Mouse (Mus musculus) C2C12 (cell line): ENCODE measurements around the gene Cd320. TPM values are rescaled to one million over a fixed set of nuclear protein-coding genes. Genes with fewer than 3 reads are reported as not detected.
"Not testable (repeated sequence)": the region's sequence is repeated elsewhere in the genome, so short reads cannot be mapped to it uniquely, and the experiment has no call there.

Source experiments
- H3K27me3 ChIP-seq: one replicate; pipeline ENCODE4 v1.6.1; 2011; ENCODE audit not compliant: control insufficient read depth, insufficient read depth, insufficient read length
- H3K36me3 ChIP-seq: one replicate; pipeline ENCODE4 v1.6.1; 2011; ENCODE audit not compliant: control insufficient read depth, insufficient read depth
- H3K4me3 ChIP-seq: one replicate; pipeline ENCODE4 v1.5.1; 2011; ENCODE audit warnings: mild to moderate bottlenecking, control low read depth; ENCODE audit not compliant: poor library complexity, insufficient read depth, severe bottlenecking
- H3K79me2 ChIP-seq: one replicate; pipeline ENCODE4 v1.6.1; 2011; ENCODE audit not compliant: control insufficient read depth, insufficient read depth
- H3K79me3 ChIP-seq: one replicate; pipeline ENCODE4 v1.6.1; 2011; ENCODE audit warnings: low read depth, control low read depth
- H3ac ChIP-seq: one replicate; pipeline ENCODE3; 2011; ENCODE audit warnings: low read depth; ENCODE audit not compliant: control insufficient read depth, insufficient read length
- CEBPB ChIP-seq: IDR thresholded peaks from one replicate; pipeline ENCODE4 v1.6.1; 2011; ENCODE audit warnings: low read depth, mild to moderate bottlenecking, control low read depth, moderate library complexity
- CTCF ChIP-seq: IDR thresholded peaks from one replicate; pipeline ENCODE4 v1.5.1; 2011; ENCODE audit not compliant: control insufficient read depth, insufficient read depth, insufficient read length
- FOSL1 ChIP-seq: IDR thresholded peaks from one replicate; pipeline ENCODE4 v1.8.0; 2011; ENCODE audit warnings: mild to moderate bottlenecking, low read length; ENCODE audit not compliant: poor library complexity, insufficient read depth, severe bottlenecking
- MAX ChIP-seq: IDR thresholded peaks from one replicate; pipeline ENCODE4 v1.6.1; 2011; ENCODE audit warnings: mild to moderate bottlenecking, control low read depth
- MYOD1 ChIP-seq: IDR thresholded peaks from one replicate; pipeline ENCODE4 v1.6.1; 2011; ENCODE audit warnings: low read depth; ENCODE audit not compliant: control insufficient read depth, insufficient read length
- MYOG ChIP-seq: IDR thresholded peaks from one replicate; pipeline ENCODE4 v1.6.1; 2011; ENCODE audit not compliant: control insufficient read depth, insufficient read length; ENCODE audit errors: extremely low read depth
- USF1 ChIP-seq: IDR thresholded peaks from one replicate; pipeline ENCODE4 v1.6.1; 2011; ENCODE audit warnings: low read depth, mild to moderate bottlenecking, control low read depth, moderate library complexity
- polyA plus RNA-seq: library from polyadenylated mRNA; unstranded; fragments of >200 nt; fragmentation: generic; extraction: Trizol; gene quantifications from one replicate; pipeline ENCODE4 v1.2.1, GENCODE M21; 2012; ENCODE audit warnings: missing spikeins

Cd320 gene
- polyA plus RNA-seq, 1 experiment = 77.8 TPM

GRCm38 (mm10) chr17:33822436-33822959 is 20.4 kb upstream of the Cd320 start:
- TF ChIP-seq CEBPB (no peak), MYOG (no peak), MYOD1 (no peak), CTCF (no peak), FOSL1 (no peak), USF1 (no peak), MAX (no peak)
- Histone ChIP-seq H3ac (peak overlapping the region; percentile 8), H3K79me3 (peaks cover 43% of the 10 kb centered on the region), H3K79me2 (peaks cover 71% of the 10 kb centered on the region), H3K27me3 (no peaks in the 10 kb centered on the region), H3K4me3 (peak overlapping the region; percentile 89), H3K36me3 (peaks cover 57% of the 10 kb centered on the region)

- H3K79me3 ChIP-seq = peaks cover 50% of the 10 kb centered on the region
- not testable (repeated sequence) for H3K27me3 ChIP-seq
- peak overlapping the region; percentile 82 for H3ac ChIP-seq
- H3K4me3 ChIP-seq = peak overlapping the region; percentile 89
- H3K79me2 ChIP-seq = peaks cover 78% of the 10 kb centered on the region
- H3K36me3 ChIP-seq = peaks cover 56% of the 10 kb centered on the region
Measured at GRCm38 (mm10) chr17:33823171-33823570, 19.7 kb upstream of the Cd320 start.

GRCm38 (mm10) chr17:33824084-33824996 is 18.6 kb upstream of the Cd320 start, which contains the start of the genes Rps28 and Ndufa7:
Gene Rps28, minus strand, starts transcription at chr17:33824562.
Gene Ndufa7, plus strand, starts transcription at chr17:33824572.
- Histone ChIP-seq H3K79me3 (peaks cover 50% of the 10 kb centered on the region), H3K36me3 (peaks cover 48% of the 10 kb centered on the region), H3K27me3 (no peaks in the 10 kb centered on the region), H3ac (peak within 1 kb of the TSS; percentile 86), H3K79me2 (peaks cover 85% of the 10 kb centered on the region), H3K4me3 (peak within 1 kb of the TSS; percentile 89)
- no peak for TF ChIP-seq MYOG
- TF ChIP-seq MAX = peak; percentile 92
- no peak for TF ChIP-seq CEBPB
- peak; percentile 99 for TF ChIP-seq USF1

DNA sequence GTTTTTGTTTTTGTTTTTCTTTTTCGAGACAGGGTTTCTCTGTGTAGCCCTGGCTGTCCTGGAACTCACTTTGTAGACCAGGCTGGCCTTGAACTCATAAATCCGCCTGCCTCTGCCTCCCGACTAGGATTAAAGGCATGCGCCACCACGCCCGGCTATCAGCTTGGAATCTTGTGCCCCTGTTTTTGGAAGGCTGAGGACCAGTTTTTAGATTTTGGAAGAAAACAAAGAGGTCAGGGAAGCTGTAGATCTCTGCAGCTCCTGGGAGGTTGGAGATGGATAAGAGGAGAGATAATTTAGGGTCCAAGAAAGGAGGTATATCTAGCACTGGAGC is 17.9 kb upstream of the Cd320 start:
- H3K27me3 ChIP-seq = not testable (repeated sequence)
- H3K79me2 ChIP-seq = peaks cover 81% of the 10 kb centered on the region
- H3ac ChIP-seq = peak overlapping the region; percentile 86
- H3K79me3 ChIP-seq = peaks cover 50% of the 10 kb centered on the region
- peak overlapping the region; percentile 89 for H3K4me3 ChIP-seq
- peaks cover 48% of the 10 kb centered on the region for H3K36me3 ChIP-seq

GRCm38 (mm10) chr17:33825462-33825861 is 17.4 kb upstream of the Cd320 start:
- Histone ChIP-seq H3K36me3 (peaks cover 48% of the 10 kb centered on the region), H3K79me2 (peaks cover 76% of the 10 kb centered on the region), H3K79me3 (peaks cover 50% of the 10 kb centered on the region), H3K27me3 (no peaks in the 10 kb centered on the region), H3K4me3 (peak overlapping the region; percentile 89), H3ac (peak overlapping the region; percentile 75)
- no peak for TF ChIP-seq USF1
- TF ChIP-seq MYOG = no peak
- no peak for TF ChIP-seq MYOD1
- no peak for TF ChIP-seq CEBPB
- TF ChIP-seq MAX = no peak
- no peak for TF ChIP-seq FOSL1
- no peak for TF ChIP-seq CTCF

- H3K79me3 ChIP-seq = peaks cover 50% of the 10 kb centered on the region
- H3K36me3 ChIP-seq = peaks cover 45% of the 10 kb centered on the region
- TF ChIP-seq MAX (no peak), CTCF (peak; percentile 55)
- no peaks in the 10 kb centered on the region for H3K27me3 ChIP-seq
- no peak overlapping the region for H3ac ChIP-seq
- H3K4me3 ChIP-seq = no peak overlapping the region
- H3K79me2 ChIP-seq = peaks cover 69% of the 10 kb centered on the region
Measured at GRCm38 (mm10) chr17:33826850-33827249, 16.0 kb upstream of the Cd320 start.
